Mouse (Mus musculus) limb, embryonic 15.5 days (tissue): ENCODE results near the gene Pard3b. TPM values are rescaled to one million over a fixed set of nuclear protein-coding genes. Genes with fewer than 3 reads are reported as not detected.
A peak's percentile ranks its signal among the peaks of the same experiment; 100 is the strongest.

Experiments used
- ATAC-seq: fragments of 200-750 bp; cut with Nextera tagmentation; 2 replicates; pipeline ENCODE4 v1.8.0; 2017; ENCODE audit warnings: low read depth, moderate TSS enrichment; ENCODE audit not compliant: insufficient number of reproducible peaks, low FRiP score, low TSS enrichment
- H3K27ac ChIP-seq: fragments of 300-500 bp; sonication (generic); 2 replicates; pipeline ENCODE4 v1.5.1; 2015; ENCODE audit warnings: moderate library complexity, mild to moderate bottlenecking, inconsistent platforms
- H3K27me3 ChIP-seq: fragments of 300-500 bp; sonication (generic); 2 replicates; pipeline ENCODE4 v1.6.1; 2015; ENCODE audit warnings: inconsistent platforms
- H3K36me3 ChIP-seq: fragments of 300-500 bp; sonication (generic); 2 replicates; pipeline ENCODE4 v1.6.1; 2015; ENCODE audit warnings: inconsistent platforms
- H3K4me1 ChIP-seq: fragments of 300-500 bp; sonication (generic); 2 replicates; pipeline ENCODE4 v1.6.1; 2015; ENCODE audit warnings: inconsistent platforms
- H3K4me2 ChIP-seq: fragments of 300-500 bp; sonication (generic); 2 replicates; pipeline ENCODE4 v1.6.1; 2015; ENCODE audit warnings: mild to moderate bottlenecking, inconsistent platforms
- H3K4me3 ChIP-seq: fragments of 300-500 bp; sonication (generic); 2 replicates; pipeline ENCODE4 v1.5.1; 2015; ENCODE audit warnings: mild to moderate bottlenecking, inconsistent platforms
- H3K9ac ChIP-seq: fragments of 300-500 bp; sonication (generic); 2 replicates; pipeline ENCODE4 v1.6.1; 2015; ENCODE audit warnings: inconsistent platforms
- H3K9me3 ChIP-seq: fragments of 300-500 bp; sonication (generic); 2 replicates; pipeline ENCODE4 v1.6.1; 2016; ENCODE audit warnings: inconsistent platforms
- whole genome bisulfite sequencing: fragments of 180-500 bp; shearing (Covaris S2); methylation state at CpG from one replicate; pipeline ENCODE4 v1.1.7; 2015; 5-methylcytosine and 5-hydroxymethylcytosine counted together
- polyA plus RNA-seq: library from polyadenylated mRNA; unstranded; fragments of >200 nt; fragmentation: Nextera tagmentation; extraction: Ambion mirVana; gene quantifications from 2 replicates; pipeline ENCODE4 v1.2.1, GENCODE M21; 2015

Gene Pard3b
- 13.3 and 17.6 TPM in 2 replicates for polyA plus RNA-seq

- ATAC-seq = peak; percentile 86
- no peaks in the 10 kb centered on the region for H3K36me3 ChIP-seq
- H3K9ac ChIP-seq = peak within 1 kb of the TSS; percentile 89
- peak within 1 kb of the TSS; percentile 82 for H3K4me3 ChIP-seq
- peaks cover 13% of the 10 kb centered on the region; the same call in 1 of the 2 replicates for H3K4me1 ChIP-seq
- H3K27ac ChIP-seq = peak within 1 kb of the TSS; percentile 72
- H3K27me3 ChIP-seq = no peaks in the 10 kb centered on the region
- no peaks in the 10 kb centered on the region for H3K9me3 ChIP-seq
- peak within 1 kb of the TSS; percentile 86 for H3K4me2 ChIP-seq
- WGBS = under 1% methylated on average over 54 of the region's 60 CpGs
Measured at GRCm38 (mm10) chr1:61638347-61639111, at the start of gene Pard3b. Gene Pard3b, plus strand, starts transcription at chr1:61638824.

DNA sequence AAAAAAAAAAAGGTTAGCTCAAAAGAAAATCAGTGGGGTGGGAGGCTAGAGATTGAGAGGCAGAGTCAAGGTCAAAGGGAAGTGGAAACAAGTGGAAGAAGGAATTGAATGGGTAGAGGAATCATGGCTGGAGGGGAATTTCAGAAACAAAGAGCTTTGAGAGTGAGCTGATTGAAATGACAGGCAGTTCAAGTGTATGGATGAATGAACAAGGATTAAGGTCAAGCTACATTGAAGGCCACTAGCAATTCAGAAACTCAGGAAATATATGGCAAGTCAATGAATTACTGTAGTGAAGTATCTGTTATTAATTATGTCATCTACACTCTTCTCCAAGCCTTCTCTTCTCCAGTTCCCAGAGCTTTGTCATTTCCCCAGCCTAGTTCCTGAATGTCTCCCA is 22.4 kb upstream of the Pard3b start:
- Histone ChIP-seq H3K4me1 (no peaks in the 10 kb centered on the region), H3K36me3 (no peaks in the 10 kb centered on the region), H3K9me3 (no peaks in the 10 kb centered on the region), H3K4me2 (no peak overlapping the region), H3K27ac (no peak overlapping the region), H3K27me3 (no peaks in the 10 kb centered on the region), H3K9ac (no peak overlapping the region), H3K4me3 (no peak overlapping the region)
- no peak for ATAC-seq

GRCm38 (mm10) chr1:61620651-61621050 is 18.0 kb upstream of the Pard3b start:
- no peak overlapping the region for H3K27ac ChIP-seq
- no peak overlapping the region for H3K9ac ChIP-seq
- no peaks in the 10 kb centered on the region for H3K27me3 ChIP-seq
- no peaks in the 10 kb centered on the region for H3K36me3 ChIP-seq
- WGBS = 53% methylated on average over 1 of the region's 1 CpGs
- no peak for ATAC-seq
- no peak overlapping the region for H3K4me2 ChIP-seq
- H3K4me1 ChIP-seq = no peaks in the 10 kb centered on the region
- H3K4me3 ChIP-seq = no peak overlapping the region
- no peaks in the 10 kb centered on the region for H3K9me3 ChIP-seq

GRCm38 (mm10) chr1:61629857-61630256 is 8.8 kb upstream of the Pard3b start:
- no peaks in the 10 kb centered on the region for H3K36me3 ChIP-seq
- 84% methylated on average over 2 of the region's 2 CpGs for WGBS
- no peak overlapping the region for H3K4me3 ChIP-seq

GRCm38 (mm10) chr1:61639114-61640093 is 780 bp downstream of the Pard3b start:
- Histone ChIP-seq H3K4me3 (peak overlapping the region; percentile 82), H3K4me1 (peaks cover 13% of the 10 kb centered on the region; the same call in 1 of the 2 replicates), H3K27me3 (no peaks in the 10 kb centered on the region), H3K36me3 (no peaks in the 10 kb centered on the region), H3K9me3 (no peaks in the 10 kb centered on the region), H3K4me2 (peak overlapping the region; percentile 86), H3K27ac (peak overlapping the region; percentile 72), H3K9ac (peak overlapping the region; percentile 89)
- WGBS = 5% methylated on average over 35 of the region's 40 CpGs
- peak; percentile 48; the same call in 1 of the 2 replicates for ATAC-seq

More at GRCm38 (mm10) chr1:61629857-61630256, 8.8 kb upstream of the Pard3b start:
- no peaks in the 10 kb centered on the region for H3K4me1 ChIP-seq
- no peaks in the 10 kb centered on the region for H3K27me3 ChIP-seq
- no peaks in the 10 kb centered on the region for H3K9me3 ChIP-seq
- no peak overlapping the region for H3K4me2 ChIP-seq
- H3K9ac ChIP-seq = no peak overlapping the region
- H3K27ac ChIP-seq = no peak overlapping the region
- ATAC-seq = no peak

DNA sequence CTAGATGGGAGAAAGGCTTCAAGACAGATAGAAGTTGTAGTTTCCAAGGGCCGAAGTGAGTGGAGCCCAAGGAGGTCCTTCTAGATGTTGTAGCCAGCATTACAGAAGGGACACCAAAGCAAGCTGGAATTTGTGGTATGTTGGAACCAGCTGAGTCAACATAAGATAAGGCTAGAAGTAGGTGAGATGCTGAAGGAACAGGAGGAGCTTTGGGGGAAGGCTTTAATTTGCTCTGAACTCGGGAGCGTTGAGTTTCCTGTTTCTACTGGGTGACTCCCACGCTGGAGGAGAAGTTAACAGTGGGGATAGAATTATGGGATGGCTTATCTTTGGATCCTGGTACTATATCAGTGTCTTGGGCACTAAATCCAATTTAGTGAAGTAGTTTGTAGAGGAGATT is 3.3 kb downstream of the Pard3b start:
- H3K4me1 ChIP-seq = peaks cover 13% of the 10 kb centered on the region; the same call in 1 of the 2 replicates
- H3K36me3 ChIP-seq = no peaks in the 10 kb centered on the region
- no peaks in the 10 kb centered on the region for H3K27me3 ChIP-seq
- no peak overlapping the region for H3K27ac ChIP-seq
- no peak overlapping the region for H3K4me2 ChIP-seq
- no peak overlapping the region for H3K4me3 ChIP-seq
- no peaks in the 10 kb centered on the region for H3K9me3 ChIP-seq
- H3K9ac ChIP-seq = no peak overlapping the region
- 56% methylated on average over 4 of the region's 4 CpGs for WGBS
- no peak for ATAC-seq

- no peak overlapping the region for H3K4me3 ChIP-seq
- H3K36me3 ChIP-seq = no peaks in the 10 kb centered on the region
- H3K9ac ChIP-seq = no peak overlapping the region
- no peak overlapping the region for H3K27ac ChIP-seq
- no peak for ATAC-seq
- H3K9me3 ChIP-seq = no peaks in the 10 kb centered on the region
- no peak overlapping the region for H3K4me2 ChIP-seq
- H3K27me3 ChIP-seq = no peaks in the 10 kb centered on the region
- 47% methylated on average over 3 of the region's 3 CpGs for WGBS
- H3K4me1 ChIP-seq = no peaks in the 10 kb centered on the region
Measured at GRCm38 (mm10) chr1:61645062-61645461, 6.4 kb downstream of the Pard3b start.

GRCm38 (mm10) chr1:61649964-61650363 is 11.3 kb downstream of the Pard3b start:
- Histone ChIP-seq H3K36me3 (no peaks in the 10 kb centered on the region), H3K27me3 (no peaks in the 10 kb centered on the region), H3K9me3 (no peaks in the 10 kb centered on the region), H3K4me2 (no peak overlapping the region), H3K4me3 (no peak overlapping the region), H3K27ac (no peak overlapping the region), H3K9ac (no peak overlapping the region), H3K4me1 (no peaks in the 10 kb centered on the region; the same call in none of the 2 replicates)
- no peak for ATAC-seq

GRCm38 (mm10) chr1:61651454-61652271 is 13.0 kb downstream of the Pard3b start:
- no peaks in the 10 kb centered on the region for H3K27me3 ChIP-seq
- no peak overlapping the region for H3K9ac ChIP-seq
- no peaks in the 10 kb centered on the region for H3K9me3 ChIP-seq
- WGBS = 30% methylated on average over 1 of the region's 1 CpGs
- ATAC-seq = no peak
- H3K4me2 ChIP-seq = no peak overlapping the region
- H3K36me3 ChIP-seq = no peaks in the 10 kb centered on the region
- H3K27ac ChIP-seq = no peak overlapping the region
- no peak overlapping the region for H3K4me3 ChIP-seq
- no peaks in the 10 kb centered on the region; the same call in none of the 2 replicates for H3K4me1 ChIP-seq

DNA sequence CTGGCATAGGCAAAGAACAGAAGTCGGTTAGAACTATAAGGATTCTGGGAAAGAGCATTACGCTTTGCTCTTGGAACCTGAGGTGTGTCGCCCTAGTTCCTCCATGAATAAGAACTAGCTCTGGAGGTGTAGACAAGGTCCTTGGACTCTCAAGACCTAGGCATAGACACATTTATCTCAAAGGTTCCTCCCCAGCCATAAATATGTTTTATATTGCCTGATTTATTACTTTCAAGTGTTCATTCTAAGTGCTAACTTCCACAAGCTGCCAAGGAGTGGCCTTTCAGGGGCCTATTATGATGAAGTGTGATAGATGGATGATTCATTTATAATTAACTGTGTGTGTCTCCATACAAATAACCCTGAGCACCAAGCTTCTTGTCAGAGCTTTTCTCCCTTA is 19.1 kb downstream of the Pard3b start:
- no peak overlapping the region for H3K27ac ChIP-seq
- no peak for ATAC-seq
- H3K4me3 ChIP-seq = no peak overlapping the region
- no peak overlapping the region for H3K4me2 ChIP-seq
- H3K9ac ChIP-seq = no peak overlapping the region
- H3K9me3 ChIP-seq = no peaks in the 10 kb centered on the region
- 92% methylated on average over 3 of the region's 3 CpGs for WGBS
- H3K36me3 ChIP-seq = no peaks in the 10 kb centered on the region
- H3K4me1 ChIP-seq = no peaks in the 10 kb centered on the region
- no peaks in the 10 kb centered on the region for H3K27me3 ChIP-seq

DNA sequence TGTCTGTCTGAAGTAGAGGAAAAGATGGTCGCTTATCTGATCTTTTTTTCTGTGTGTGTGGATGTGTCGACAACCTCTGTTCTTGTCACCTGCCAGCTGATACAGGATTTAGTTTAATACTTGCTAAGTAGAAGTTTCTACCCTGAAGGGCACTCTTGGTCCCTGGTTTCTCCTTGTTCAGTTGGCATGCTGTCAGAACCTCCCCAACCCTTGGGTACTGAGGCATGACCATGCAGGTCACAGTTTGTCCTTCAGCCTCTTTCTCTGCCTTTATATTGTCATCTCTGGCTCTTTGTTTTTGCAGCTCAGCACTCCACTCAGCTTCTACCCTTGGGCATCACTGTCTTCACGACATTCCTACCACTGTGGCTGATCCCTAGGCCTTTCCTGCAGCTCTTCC is 21.3 kb downstream of the Pard3b start:
- no peak overlapping the region for H3K9ac ChIP-seq
- H3K4me1 ChIP-seq = no peaks in the 10 kb centered on the region
- ATAC-seq = no peak
- WGBS = 77% methylated on average over 3 of the region's 3 CpGs
- H3K27me3 ChIP-seq = no peaks in the 10 kb centered on the region
- H3K36me3 ChIP-seq = no peaks in the 10 kb centered on the region
- no peak overlapping the region for H3K27ac ChIP-seq
- no peak overlapping the region for H3K4me2 ChIP-seq
- no peak overlapping the region for H3K4me3 ChIP-seq
- no peaks in the 10 kb centered on the region for H3K9me3 ChIP-seq
